Mouse (Mus musculus) limb, embryonic 13.5 days (tissue): ENCODE results near the gene Ifi203. TPM values are rescaled to one million over a fixed set of nuclear protein-coding genes. Genes with fewer than 3 reads are reported as not detected.
"Not testable (repeated sequence)": the region's sequence is repeated elsewhere in the genome, so short reads cannot be mapped to it uniquely, and the experiment has no call there.

Experiments used
- ATAC-seq: fragments of 200-750 bp; cut with Nextera tagmentation; 2 replicates; pipeline ENCODE4 v1.8.0; 2017; ENCODE audit warnings: low read depth, moderate number of reproducible peaks, moderate TSS enrichment; ENCODE audit not compliant: low FRiP score
- H3K27ac ChIP-seq: fragments of 300-500 bp; sonication (generic); 2 replicates; pipeline ENCODE4 v1.5.1; 2015; ENCODE audit warnings: inconsistent platforms, mild to moderate bottlenecking, moderate library complexity
- H3K27me3 ChIP-seq: fragments of 300-500 bp; sonication (generic); 2 replicates; pipeline ENCODE4 v1.6.1; 2015; ENCODE audit warnings: mild to moderate bottlenecking, inconsistent platforms
- H3K36me3 ChIP-seq: fragments of 300-500 bp; sonication (generic); 2 replicates; pipeline ENCODE4 v1.6.1; 2015; ENCODE audit warnings: inconsistent platforms, mild to moderate bottlenecking, moderate library complexity
- H3K4me1 ChIP-seq: fragments of 300-500 bp; sonication (generic); 2 replicates; pipeline ENCODE4 v1.6.1; 2015; ENCODE audit warnings: inconsistent platforms
- H3K4me2 ChIP-seq: fragments of 300-500 bp; sonication (generic); replicated peaks from 2 replicates; pipeline ENCODE4 v1.6.1; 2015; ENCODE audit warnings: inconsistent platforms, mild to moderate bottlenecking, moderate library complexity
- H3K4me3 ChIP-seq: fragments of 300-500 bp; sonication (generic); 2 replicates; pipeline ENCODE4 v1.5.1; 2015; ENCODE audit warnings: moderate library complexity, mild to moderate bottlenecking, inconsistent platforms
- H3K9ac ChIP-seq: fragments of 300-500 bp; sonication (generic); 2 replicates; pipeline ENCODE4 v1.6.1; 2015; ENCODE audit warnings: mild to moderate bottlenecking, inconsistent platforms
- H3K9me3 ChIP-seq: fragments of 300-500 bp; sonication (generic); 2 replicates; pipeline ENCODE4 v1.6.1; 2016; ENCODE audit warnings: inconsistent platforms
- WGBS: fragments of 180-500 bp; shearing (Covaris S2); methylation state at CpG from one replicate; pipeline ENCODE4 v1.1.7; 2015; 5-methylcytosine and 5-hydroxymethylcytosine counted together
- polyA plus RNA-seq: library from polyadenylated mRNA; unstranded; fragments of >200 nt; fragmentation: Nextera tagmentation; extraction: Ambion mirVana; gene quantifications from 2 replicates; pipeline ENCODE4 v1.2.1, GENCODE M21; 2015

Gene Ifi203
- polyA plus RNA-seq, 1 experiment from 2014 or later = 0.78 TPM

GRCm38 (mm10) chr1:173879225-173879987 is 63.1 kb downstream of the Ifi203 start:
- H3K9ac ChIP-seq, H3K9me3 ChIP-seq, H3K4me3 ChIP-seq, H3K4me1 ChIP-seq, ATAC-seq, H3K36me3 ChIP-seq, H3K27ac ChIP-seq, H3K27me3 ChIP-seq, H3K4me2 ChIP-seq: not testable (repeated sequence)
- WGBS = 78% methylated on average over 5 of the region's 5 CpGs

DNA sequence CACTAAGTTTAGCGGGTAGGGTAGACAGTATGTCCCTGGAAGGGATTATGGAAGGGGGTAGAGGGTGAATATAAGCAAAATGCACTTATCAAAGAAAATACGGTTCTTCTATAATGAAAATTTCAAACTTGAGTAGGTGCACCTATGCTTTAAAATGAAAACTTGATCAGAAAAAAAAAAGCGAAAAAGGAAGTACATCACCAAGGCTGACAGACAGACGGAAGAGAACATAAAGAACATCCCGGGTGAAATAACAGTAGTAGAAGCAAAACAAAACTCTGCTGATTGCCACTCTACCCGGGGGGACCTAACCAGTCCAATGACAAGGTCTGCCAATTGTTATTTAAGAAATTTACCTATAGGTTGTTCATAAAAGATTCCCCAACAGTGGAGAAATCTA is 64.2 kb downstream of the Ifi203 start:
- not testable (repeated sequence) for H3K36me3 ChIP-seq, H3K4me1 ChIP-seq, H3K27ac ChIP-seq, H3K9ac ChIP-seq, H3K27me3 ChIP-seq, ATAC-seq, H3K9me3 ChIP-seq, H3K4me3 ChIP-seq, H3K4me2 ChIP-seq
- WGBS = 88% methylated on average over 6 of the region's 6 CpGs

GRCm38 (mm10) chr1:173877125-173877524 is 65.3 kb downstream of the Ifi203 start:
- not testable (repeated sequence) for H3K27ac ChIP-seq, H3K36me3 ChIP-seq, H3K27me3 ChIP-seq, H3K4me1 ChIP-seq, ATAC-seq, H3K4me2 ChIP-seq, H3K9ac ChIP-seq, H3K4me3 ChIP-seq, H3K9me3 ChIP-seq
- 73% methylated on average over 1 of the region's 1 CpGs for WGBS

Other genes starting within 250 kb of the Ifi203 start
- 0.52 and 0.78 TPM in 2 replicates for gene Ifi207, start 200.9 kb downstream of the Ifi203 start, polyA plus RNA-seq
- gene Ifi204, start 175.7 kb downstream of the Ifi203 start, polyA plus RNA-seq = 1.3 and 1.4 TPM in 2 replicates
- 0.48 and 0.72 TPM in 2 replicates for gene Ifi211, start 29.6 kb downstream of the Ifi203 start, polyA plus RNA-seq
- gene Mndal, start 181 bp downstream of the Ifi203 start, polyA plus RNA-seq = 1.1 and 1.7 TPM in 2 replicates
- gene Ifi202b, start 40.1 kb upstream of the Ifi203 start, polyA plus RNA-seq = 0.57 and 0.60 TPM in 2 replicates
- 0.22 and 0.29 TPM in 2 replicates for gene Ifi205, start 89.1 kb upstream of the Ifi203 start, polyA plus RNA-seq
- 0.05 TPM in 1 of 2 replicates, not detected in the other for gene Olfr433, start 98.0 kb upstream of the Ifi203 start, polyA plus RNA-seq
- not detected in 2 replicates for gene Olfr432, start 106.5 kb upstream of the Ifi203 start, polyA plus RNA-seq
- not detected in 2 replicates for gene Olfr430, start 123.9 kb upstream of the Ifi203 start, polyA plus RNA-seq
- not detected in 2 replicates for gene Olfr429, start 141.7 kb upstream of the Ifi203 start, polyA plus RNA-seq
- gene Olfr427, start 154.2 kb upstream of the Ifi203 start, polyA plus RNA-seq = not detected in 2 replicates
- not detected in 2 replicates for gene Olfr231, start 178.5 kb upstream of the Ifi203 start, polyA plus RNA-seq
- gene Olfr424, start 188.8 kb upstream of the Ifi203 start, polyA plus RNA-seq = not detected in 2 replicates
- gene Olfr420, start 213.0 kb upstream of the Ifi203 start, polyA plus RNA-seq = not detected in 2 replicates
- gene Spta1, start 230.1 kb upstream of the Ifi203 start, polyA plus RNA-seq = 0.27 and 0.59 TPM in 2 replicates